Comparison of ENCODE assay signal across 40 mouse cellular contexts in genomic region chr17:24029477-24029876, GRCm38 (mm10). TPM values are rescaled to one million over a fixed set of nuclear protein-coding genes. Genes with fewer than 3 reads are reported as not detected.
"Had no signal": no experiment of that assay in that cellular context is flagged by ENCODE, and none has a peak within 500 bp of the region (broad histone marks: within the 10 kb centered on the region; RNA-seq: fewer than 3 reads in every experiment).

No protein-coding gene starts in this region.

- H3K36me3 ChIP-seq: limb, embryonic 10.5 days; limb, embryonic 12.5 days; limb, embryonic 13.5 days; limb, embryonic 15.5 days; liver, embryonic 12.5 days; liver, embryonic 13.5 days; liver, embryonic 15.5 days; lung, embryonic 15.5 days; midbrain, embryonic 10.5 days; midbrain, embryonic 12.5 days; midbrain, embryonic 13.5 days; midbrain, embryonic 15.5 days; neural tube, embryonic 12.5 days had no signal

- H3K4me1 ChIP-seq: limb, embryonic 10.5 days; limb, embryonic 12.5 days; limb, embryonic 13.5 days; limb, embryonic 15.5 days; liver, embryonic 12.5 days; liver, embryonic 13.5 days; liver, embryonic 15.5 days; lung, embryonic 15.5 days; megakaryocyte, embryonic 14.5 days; midbrain, embryonic 10.5 days; midbrain, embryonic 12.5 days; midbrain, embryonic 13.5 days; midbrain, embryonic 15.5 days; neural tube, embryonic 12.5 days had no signal

- ATAC-seq: liver, embryonic 12.5 days; liver, postnatal 0 days; lung, postnatal 0 days; midbrain, embryonic 13.5 days; midbrain, embryonic 15.5 days; midbrain, embryonic 16.5 days had no signal

- H3K27ac ChIP-seq: limb, embryonic 10.5 days; limb, embryonic 12.5 days; limb, embryonic 13.5 days; limb, embryonic 15.5 days; liver, embryonic 12.5 days; liver, embryonic 13.5 days; liver, embryonic 14.5 days; liver, embryonic 15.5 days; lung, embryonic 15.5 days; macrophage; midbrain, embryonic 10.5 days; midbrain, embryonic 12.5 days; midbrain, embryonic 13.5 days; midbrain, embryonic 15.5 days; neural tube, embryonic 12.5 days had no signal

- H3K9me3 ChIP-seq: limb, embryonic 10.5 days; limb, embryonic 12.5 days; limb, embryonic 13.5 days; limb, embryonic 15.5 days; liver, embryonic 12.5 days; liver, embryonic 13.5 days; liver, embryonic 15.5 days; lung, embryonic 15.5 days; megakaryocyte, embryonic 14.5 days; midbrain, embryonic 10.5 days; midbrain, embryonic 12.5 days; midbrain, embryonic 13.5 days; midbrain, embryonic 15.5 days; neural tube, embryonic 12.5 days had no signal

- H3K4me3 ChIP-seq: limb, embryonic 10.5 days; limb, embryonic 12.5 days; limb, embryonic 13.5 days; limb, embryonic 15.5 days; liver, embryonic 12.5 days; liver, embryonic 13.5 days; liver, embryonic 15.5 days; lung, embryonic 15.5 days; megakaryocyte, embryonic 14.5 days; midbrain, embryonic 10.5 days; midbrain, embryonic 12.5 days; midbrain, embryonic 13.5 days; midbrain, embryonic 15.5 days; myocyte; neural tube, embryonic 12.5 days had no signal

- H3K27me3 ChIP-seq: limb, embryonic 12.5 days; limb, embryonic 13.5 days; limb, embryonic 15.5 days; liver, embryonic 13.5 days; liver, embryonic 15.5 days; lung, embryonic 15.5 days; midbrain, embryonic 12.5 days; midbrain, embryonic 13.5 days; midbrain, embryonic 15.5 days; neural tube, embryonic 12.5 days had no signal

- DNase-seq: left cerebral cortex, postnatal 4 days; liver; liver, embryonic 13.5 days; liver, postnatal 0 days; lung, adult 18-20 months; lung, adult 2 months; lung, embryonic 14.5 days; lung, postnatal 10 days; lung, postnatal 14 days; lung, postnatal 36 days; lung, postnatal 4 days; midbrain, embryonic 14.5 days had no signal

RNA-seq across cellular contexts. Expression of gene Prss27, which starts 8.5 kb away (rescaled TPM):
- total RNA-seq: left cerebral cortex, postnatal 10 days; left cerebral cortex, postnatal 14 days; left cerebral cortex, postnatal 25 days; left cerebral cortex, postnatal 36 days; left cerebral cortex, postnatal 4 days; liver, adult 2 months; megakaryocyte progenitor cell, adult 5-6 weeks; megakaryocyte, adult 5-6 weeks; megakaryocyte-erythroid progenitor cell, adult 5-6 weeks; midbrain, postnatal 0 days; monocyte, adult 5-6 weeks had no signal

RNA-seq across cellular contexts. Expression of gene Prss22, which starts 31.6 kb away (rescaled TPM):
- total RNA-seq: left cerebral cortex, postnatal 4 days; liver, adult 2 months; megakaryocyte progenitor cell, adult 5-6 weeks; megakaryocyte, adult 5-6 weeks; megakaryocyte-erythroid progenitor cell, adult 5-6 weeks; midbrain, postnatal 0 days; monocyte, adult 5-6 weeks had no signal
